Mouse (Mus musculus): Measurements from ENCODE around the gene Grin1. TPM values are rescaled to one million over a fixed set of nuclear protein-coding genes. Genes with fewer than 3 reads are reported as not detected.
"Not testable (repeated sequence)": the region's sequence is repeated elsewhere in the genome, so short reads cannot be mapped to it uniquely, and the experiment has no call there.

Gene Grin1
- polyA plus RNA-seq, 1 experiment from 2014 or later = 0.93 TPM

DNA sequence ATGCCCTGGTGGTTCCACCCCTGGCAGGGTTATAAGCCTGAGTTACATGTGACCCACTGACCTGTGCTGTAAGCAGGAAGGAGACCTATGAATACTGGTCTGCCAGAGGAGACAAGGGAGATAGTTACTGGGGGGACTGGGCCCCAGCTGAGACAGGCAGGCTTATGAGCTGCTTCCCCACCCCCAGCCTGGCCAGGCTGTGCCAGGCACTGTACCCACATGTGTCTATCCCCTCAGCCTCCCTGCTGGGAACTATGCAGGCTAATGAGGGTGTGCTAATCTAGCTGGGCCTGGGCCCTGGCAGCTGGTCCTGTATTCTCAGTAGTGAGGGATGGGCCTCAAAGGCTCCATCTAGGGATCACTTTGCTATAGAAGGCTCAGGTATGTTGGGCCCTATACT is 51.7 kb downstream of the Grin1 start:
- Histone ChIP-seq H3K9me3 (no peaks in the 10 kb centered on the region), H3K27me3 (ENCODE audit: insufficient read depth, poor library complexity, severe bottlenecking) (peaks cover 25% of the 10 kb centered on the region), H3K4me3 (no peak overlapping the region), H3K4me1 (peaks cover 49% of the 10 kb centered on the region), H3K27ac (no peak overlapping the region), H3K36me3 (peaks cover 36% of the 10 kb centered on the region)
- DNase-seq (ENCODE audit: low spot score) = no peak

DNA sequence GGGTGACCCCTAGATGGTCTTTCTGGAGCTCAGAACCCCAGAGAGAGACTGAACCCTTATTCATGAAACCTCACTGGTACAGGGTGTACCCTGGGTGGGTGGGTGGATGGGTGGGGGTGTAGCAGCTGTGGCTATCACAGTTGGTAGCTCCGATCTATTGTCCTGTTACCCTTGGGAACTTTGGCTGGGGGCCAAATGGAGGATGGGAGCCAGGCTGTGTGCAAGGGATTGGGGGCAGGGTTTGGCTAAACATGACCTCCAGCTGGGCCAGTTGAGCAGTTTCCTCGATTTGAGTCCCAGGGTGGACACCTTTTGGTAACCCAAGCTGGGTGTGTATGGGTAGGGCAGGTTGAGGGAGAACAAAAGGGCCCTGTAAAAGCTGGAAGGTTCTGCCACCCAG is 52.3 kb downstream of the Grin1 start:
- no peak for DNase-seq (ENCODE audit: low spot score)
- Histone ChIP-seq H3K27me3 (ENCODE audit: insufficient read depth, poor library complexity, severe bottlenecking) (peaks cover 25% of the 10 kb centered on the region), H3K4me3 (no peak overlapping the region), H3K36me3 (peaks cover 36% of the 10 kb centered on the region), H3K4me1 (peaks cover 48% of the 10 kb centered on the region), H3K27ac (peak overlapping the region; percentile 31; the same call in 1 of the 2 replicates), H3K9me3 (no peaks in the 10 kb centered on the region)
- 42% methylated on average over 2 of the region's 2 CpGs for WGBS

- peaks cover 33% of the 10 kb centered on the region for H3K36me3 ChIP-seq
- H3K4me1 ChIP-seq = peaks cover 42% of the 10 kb centered on the region
- H3K27ac ChIP-seq = peak overlapping the region; percentile 31
- 58% methylated on average over 6 of the region's 6 CpGs for WGBS
- no peaks in the 10 kb centered on the region for H3K9me3 ChIP-seq
- peaks cover 25% of the 10 kb centered on the region for H3K27me3 ChIP-seq (ENCODE audit: insufficient read depth, poor library complexity, severe bottlenecking)
- H3K4me3 ChIP-seq = peak overlapping the region; percentile 25; the same call in 1 of the 2 replicates
- DNase-seq (ENCODE audit: low spot score) = no peak
Measured at GRCm38 (mm10) chr2:25265897-25266656, 52.9 kb downstream of the Grin1 start.

- no peak for DNase-seq (ENCODE audit: low spot score)
Measured at GRCm38 (mm10) chr2:25264851-25265250, 54.1 kb downstream of the Grin1 start.

GRCm38 (mm10) chr2:25264286-25264660 is 54.7 kb downstream of the Grin1 start:
- no peak for DNase-seq (ENCODE audit: low spot score)
- peak overlapping the region; percentile 80; the same call in 1 of the 2 replicates for H3K4me3 ChIP-seq
- H3K27me3 ChIP-seq (ENCODE audit: insufficient read depth, poor library complexity, severe bottlenecking) = peaks cover 25% of the 10 kb centered on the region
- H3K27ac ChIP-seq = no peak overlapping the region
- H3K36me3 ChIP-seq = peaks cover 16% of the 10 kb centered on the region
- H3K4me1 ChIP-seq = peaks cover 36% of the 10 kb centered on the region
- H3K9me3 ChIP-seq = no peaks in the 10 kb centered on the region
- WGBS = 68% methylated on average over 5 of the region's 5 CpGs

More at GRCm38 (mm10) chr2:25264851-25265250, 54.1 kb downstream of the Grin1 start:
- peaks cover 22% of the 10 kb centered on the region for H3K36me3 ChIP-seq
- H3K4me3 ChIP-seq = no peak overlapping the region
- H3K9me3 ChIP-seq = no peaks in the 10 kb centered on the region
- H3K27ac ChIP-seq = no peak overlapping the region
- H3K4me1 ChIP-seq = peaks cover 36% of the 10 kb centered on the region
- H3K27me3 ChIP-seq (ENCODE audit: insufficient read depth, poor library complexity, severe bottlenecking) = peaks cover 25% of the 10 kb centered on the region
- 69% methylated on average over 3 of the region's 3 CpGs for WGBS

DNA sequence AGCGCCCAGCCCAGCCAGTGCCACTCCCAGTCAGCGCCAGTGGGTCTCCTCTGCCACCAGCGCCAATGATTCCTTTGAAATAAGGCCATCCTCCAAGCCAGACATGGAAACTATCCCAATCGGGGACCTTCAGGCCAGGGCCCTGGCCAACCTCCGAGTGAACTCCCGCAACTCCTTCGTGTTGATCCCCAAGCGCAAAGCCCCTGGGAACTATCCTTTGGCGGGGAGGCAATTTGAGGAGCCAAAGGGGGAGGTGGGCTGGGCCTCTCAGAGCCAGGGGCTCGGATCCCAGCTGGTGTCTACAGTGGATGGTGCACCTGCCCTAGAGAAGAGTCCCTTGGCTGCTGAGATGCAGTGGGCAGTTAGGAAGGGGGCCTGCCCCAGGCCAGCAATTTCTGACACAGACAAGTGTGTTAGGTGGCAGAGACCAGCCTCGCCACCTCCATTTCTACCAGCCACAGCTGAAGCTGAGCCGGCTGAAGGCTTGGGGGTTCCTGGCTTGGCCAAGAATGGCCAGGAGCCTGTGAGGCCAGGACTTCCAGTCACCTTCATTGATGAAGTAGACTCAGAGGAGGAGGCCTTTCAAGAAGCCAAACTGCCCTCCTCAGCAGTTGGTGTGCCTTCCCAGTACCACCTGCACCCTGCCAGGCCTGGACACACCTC is 55.2 kb downstream of the Grin1 start:
- peak overlapping the region; percentile 80 for H3K4me3 ChIP-seq
- H3K4me1 ChIP-seq = peaks cover 36% of the 10 kb centered on the region
- peaks cover 11% of the 10 kb centered on the region; the same call in 1 of the 2 replicates for H3K36me3 ChIP-seq
- peak overlapping the region; percentile 77 for H3K27ac ChIP-seq
- WGBS = 20% methylated on average over 12 of the region's 12 CpGs
- H3K9me3 ChIP-seq = no peaks in the 10 kb centered on the region
- H3K27me3 ChIP-seq (ENCODE audit: insufficient read depth, poor library complexity, severe bottlenecking) = peaks cover 25% of the 10 kb centered on the region
- DNase-seq (ENCODE audit: low spot score) = no peak

GRCm38 (mm10) chr2:25262795-25263622 is 56.0 kb downstream of the Grin1 start:
- peak overlapping the region; percentile 77 for H3K27ac ChIP-seq

DNA sequence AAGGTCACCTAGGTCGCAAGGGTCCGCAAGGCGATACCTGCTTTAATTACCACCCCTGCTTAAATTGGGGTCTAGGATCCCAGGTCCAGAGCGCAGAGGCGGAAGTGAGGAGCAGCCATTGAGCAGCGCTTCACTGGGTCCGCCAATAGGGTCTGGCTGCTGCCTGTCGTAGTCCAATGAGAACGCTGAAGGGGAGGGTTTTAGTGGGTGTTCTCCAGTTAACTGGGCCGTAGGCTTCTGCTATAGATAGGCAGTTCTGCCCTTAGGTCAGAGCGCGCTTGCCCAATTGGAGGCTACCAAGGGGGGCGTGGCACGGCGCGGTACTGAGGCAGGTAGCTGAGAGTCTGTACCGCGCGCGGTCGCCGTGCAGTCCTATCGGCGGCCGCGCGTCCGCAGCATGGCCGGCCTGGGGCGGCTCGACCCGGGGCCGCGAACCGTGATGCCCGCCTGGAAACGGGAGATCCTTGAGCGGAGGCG is 56.7 kb downstream of the Grin1 start, which contains the start of gene Tprn:
Gene Tprn, plus strand, starts transcription at position 328 of the 477 bp plus-strand sequence.
- Histone ChIP-seq H3K27me3 (ENCODE audit: insufficient read depth, poor library complexity, severe bottlenecking) (peaks cover 25% of the 10 kb centered on the region), H3K36me3 (no peaks in the 10 kb centered on the region), H3K4me3 (peak within 1 kb of the TSS; percentile 80), H3K27ac (peak within 1 kb of the TSS; percentile 83), H3K4me1 (peaks cover 34% of the 10 kb centered on the region), H3K9me3 (no peaks in the 10 kb centered on the region)
- WGBS = under 1% methylated on average over 39 of the region's 39 CpGs
- DNase-seq (ENCODE audit: low spot score) = peak; percentile 98

More at GRCm38 (mm10) chr2:25262795-25263622, 56.0 kb downstream of the Grin1 start:
- Histone ChIP-seq H3K4me1 (peaks cover 36% of the 10 kb centered on the region), H3K27me3 (ENCODE audit: insufficient read depth, poor library complexity, severe bottlenecking) (peaks cover 25% of the 10 kb centered on the region), H3K36me3 (0 out of 2 replicates have a peak, but pooled peaks cover 4% of the 10 kb centered on the region), H3K4me3 (peak overlapping the region; percentile 80), H3K9me3 (no peaks in the 10 kb centered on the region)
- WGBS = under 1% methylated on average over 82 of the region's 82 CpGs
- no peak for DNase-seq (ENCODE audit: low spot score)

DNA sequence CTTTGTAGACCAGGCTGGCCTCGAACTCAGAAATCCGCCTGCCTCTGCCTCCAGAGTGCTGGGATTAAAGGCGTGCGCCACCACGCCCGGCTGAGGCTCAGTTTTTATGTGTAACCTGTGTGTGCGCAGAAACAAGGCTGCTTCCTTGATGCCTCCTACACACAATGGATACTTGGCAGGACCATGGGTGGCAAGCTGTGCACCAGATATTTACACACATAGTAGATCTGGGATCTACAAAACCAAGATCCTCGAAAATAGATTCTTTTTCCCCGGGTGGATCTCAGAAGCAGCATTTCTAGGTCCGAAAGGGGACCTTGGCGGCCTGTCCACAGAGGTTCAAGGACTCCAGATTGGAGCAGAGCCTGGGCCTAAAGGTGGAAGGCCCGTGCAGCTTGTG is 57.1 kb downstream of the Grin1 start:
- DNase-seq (ENCODE audit: low spot score) = no peak
- Histone ChIP-seq H3K4me3 (peak overlapping the region; percentile 80), H3K9me3 (no peaks in the 10 kb centered on the region), H3K4me1 (peaks cover 30% of the 10 kb centered on the region), H3K27ac (peak overlapping the region; percentile 83), H3K27me3 (ENCODE audit: insufficient read depth, poor library complexity, severe bottlenecking) (peaks cover 25% of the 10 kb centered on the region), H3K36me3 (no peaks in the 10 kb centered on the region)
- 43% methylated on average over 12 of the region's 12 CpGs for WGBS

DNA sequence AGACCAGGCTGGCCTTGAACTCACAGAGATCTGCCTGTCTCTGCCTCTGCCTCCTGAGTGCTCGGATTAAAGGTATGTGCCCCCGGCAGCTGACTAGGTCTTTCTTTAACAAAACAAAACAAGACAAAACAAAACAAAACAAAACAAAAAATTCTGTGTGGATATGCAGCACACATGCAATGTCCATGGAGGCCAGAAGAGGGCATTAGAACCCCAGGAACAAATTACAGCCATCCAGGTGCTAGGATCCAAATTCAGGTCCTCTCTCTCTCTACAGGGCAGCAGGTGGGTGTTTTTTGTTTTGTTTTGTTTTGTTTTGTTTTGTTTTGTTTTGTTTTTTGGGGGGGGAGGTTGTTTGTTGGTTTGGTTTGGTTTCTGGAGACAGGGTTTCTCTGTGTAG is 60.1 kb downstream of the Grin1 start:
- 41% methylated on average over 2 of the region's 2 CpGs for WGBS
- H3K9me3 ChIP-seq = no peaks in the 10 kb centered on the region
- H3K36me3 ChIP-seq = no peaks in the 10 kb centered on the region
- H3K27me3 ChIP-seq (ENCODE audit: insufficient read depth, poor library complexity, severe bottlenecking) = peaks cover 9% of the 10 kb centered on the region
- no peak overlapping the region for H3K27ac ChIP-seq
- DNase-seq (ENCODE audit: low spot score) = no peak
- H3K4me1 ChIP-seq = peaks cover 25% of the 10 kb centered on the region
- no peak overlapping the region for H3K4me3 ChIP-seq

DNA sequence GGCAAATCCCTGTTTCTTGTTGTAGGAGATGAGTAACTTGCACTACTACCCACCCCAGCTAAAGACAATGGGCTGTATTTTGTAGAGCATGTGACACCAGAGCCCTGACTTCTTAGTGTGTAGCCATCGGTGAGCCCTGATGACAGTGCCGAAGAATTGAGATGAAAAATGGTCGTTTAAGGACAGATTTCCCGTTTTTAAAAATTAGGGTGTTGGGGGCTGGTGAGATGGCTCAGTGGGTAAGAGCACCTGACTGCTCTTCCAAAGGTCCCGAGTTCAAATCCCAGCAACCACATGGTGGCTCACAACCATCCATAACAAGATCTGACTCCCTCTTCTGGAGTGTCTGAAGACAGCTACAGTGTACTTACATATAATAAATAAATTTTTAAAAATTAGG is 61.7 kb downstream of the Grin1 start:
- H3K4me3 ChIP-seq; DNase-seq (ENCODE audit: low spot score); H3K27me3 ChIP-seq (ENCODE audit: insufficient read depth, poor library complexity, severe bottlenecking); H3K9me3 ChIP-seq; H3K27ac ChIP-seq; H3K36me3 ChIP-seq: not testable (repeated sequence)
- 79% methylated on average over 5 of the region's 5 CpGs for WGBS
- H3K4me1 ChIP-seq = peaks cover 13% of the 10 kb centered on the region

GRCm38 (mm10) chr2:25256443-25257109 is 62.4 kb downstream of the Grin1 start:
- H3K9me3 ChIP-seq; H3K27ac ChIP-seq; DNase-seq (ENCODE audit: low spot score); H3K27me3 ChIP-seq (ENCODE audit: insufficient read depth, poor library complexity, severe bottlenecking): not testable (repeated sequence)
- H3K36me3 ChIP-seq = peaks cover 15% of the 10 kb centered on the region
- H3K4me1 ChIP-seq = peaks cover 13% of the 10 kb centered on the region
- 59% methylated on average over 12 of the region's 12 CpGs for WGBS
- H3K4me3 ChIP-seq = peak overlapping the region; percentile 84
